Mouse (Mus musculus): ENCODE measurements around the gene Med27.

Med27 gene

DNA sequence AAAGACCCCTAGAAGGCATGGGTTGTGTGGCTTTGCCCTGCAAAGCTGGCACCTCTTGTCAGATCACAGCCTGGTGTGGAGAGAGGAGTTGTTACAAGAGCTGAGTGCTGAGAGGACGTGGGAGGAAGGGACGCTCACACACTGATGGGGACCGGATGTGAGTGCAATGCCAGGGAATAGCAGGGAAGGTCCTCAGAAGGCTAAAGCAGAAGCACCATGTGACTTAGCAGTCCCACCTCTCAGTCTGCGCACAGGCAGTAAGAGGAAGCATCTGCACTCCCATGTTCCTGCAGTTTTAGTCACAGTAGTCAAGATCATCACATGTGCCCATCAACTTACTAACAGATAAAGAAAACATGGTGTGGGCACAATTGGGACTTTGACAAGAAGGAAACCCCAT is 119.8 kb downstream of the Med27 start:
- no peak for DNase-seq (ENCODE audit: extremely low spot score, low spot score)

DNA sequence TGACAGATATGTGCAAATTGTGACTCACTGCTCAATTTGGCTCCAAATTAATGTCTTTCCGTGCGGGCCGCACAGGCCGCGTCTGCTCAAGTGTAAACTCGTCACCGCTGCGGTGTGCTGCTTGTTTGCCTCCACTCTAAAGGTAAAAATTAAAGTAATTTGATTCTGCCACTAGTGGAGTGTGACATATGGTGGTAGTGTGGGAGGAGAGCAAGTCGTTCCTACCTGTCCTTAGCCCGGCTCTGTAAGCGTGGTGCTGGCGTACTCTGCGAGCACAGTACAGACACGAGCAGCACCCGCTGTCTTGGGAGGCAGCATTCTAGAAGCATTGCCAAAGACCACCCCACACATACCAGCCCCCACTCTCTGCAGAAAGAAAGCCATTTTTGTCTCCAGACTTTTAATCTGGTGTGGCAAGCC is 121.9 kb downstream of the Med27 start:
- no peak for DNase-seq (ENCODE audit: extremely low spot score, low spot score)

DNA sequence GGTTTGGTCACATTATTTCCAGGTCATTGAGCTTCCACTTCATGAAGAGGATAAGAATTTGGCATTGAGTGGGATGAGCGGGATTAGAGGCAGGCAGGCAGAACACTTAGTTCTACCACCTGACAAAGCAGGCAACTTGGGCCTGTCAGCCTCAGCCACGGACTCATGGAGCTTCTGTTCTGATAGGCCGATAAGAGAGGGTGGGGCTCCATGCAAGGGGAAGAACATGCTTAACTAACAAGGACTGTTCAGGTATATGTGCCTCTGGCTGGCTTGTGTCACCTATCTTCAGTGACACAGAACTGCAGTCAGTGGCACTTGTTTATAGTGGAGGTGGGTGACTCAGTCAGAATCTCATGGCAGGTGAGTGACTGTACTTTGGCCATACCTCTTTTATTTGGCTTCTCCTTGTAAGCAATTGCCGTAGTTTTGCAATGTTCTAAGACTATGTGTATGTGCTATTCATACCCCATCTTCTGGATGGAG is 126.4 kb downstream of the Med27 start:
- no peak for DNase-seq (ENCODE audit: extremely low spot score, low spot score)

DNA sequence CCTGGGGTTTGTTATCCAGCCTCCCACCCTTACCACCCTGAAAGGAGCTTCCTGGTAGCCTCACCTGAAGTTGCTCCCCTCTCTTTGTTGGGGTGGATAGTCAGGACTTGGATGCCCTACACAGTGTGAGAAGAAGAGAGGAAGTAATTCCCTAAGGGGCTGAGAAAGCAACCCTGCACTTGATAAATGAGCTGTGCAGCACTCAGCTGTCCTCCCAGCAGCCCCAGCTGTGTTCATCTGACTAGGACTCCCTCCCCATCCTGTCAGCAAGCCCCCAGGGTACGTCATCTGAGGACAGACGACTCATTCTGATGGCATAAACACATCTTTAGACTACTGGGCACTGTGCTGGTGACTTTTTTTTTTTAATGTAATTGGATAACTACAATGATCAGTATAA is 127.3 kb downstream of the Med27 start:
- DNase-seq (ENCODE audit: extremely low spot score, low spot score) = no peak

DNA sequence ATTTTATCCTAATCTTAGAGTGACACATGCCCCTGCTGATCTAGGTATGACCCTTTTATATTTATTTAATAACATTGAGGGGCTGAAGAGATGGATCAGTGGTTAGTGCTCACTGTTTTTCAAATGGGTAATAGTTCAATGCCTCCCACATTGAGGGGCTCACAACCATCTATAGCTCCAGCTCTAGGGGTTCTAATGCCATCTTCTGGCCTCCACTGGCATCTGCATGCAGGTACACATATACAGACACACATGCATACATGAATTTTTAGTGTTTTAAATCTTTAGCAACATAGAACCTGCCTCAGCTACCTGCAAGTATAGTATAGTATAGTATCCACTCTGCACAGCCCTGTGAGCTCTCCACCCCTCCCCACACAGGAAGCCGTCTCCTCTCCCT is 130.1 kb downstream of the Med27 start:
- DNase-seq (ENCODE audit: extremely low spot score, low spot score) = no peak

DNA sequence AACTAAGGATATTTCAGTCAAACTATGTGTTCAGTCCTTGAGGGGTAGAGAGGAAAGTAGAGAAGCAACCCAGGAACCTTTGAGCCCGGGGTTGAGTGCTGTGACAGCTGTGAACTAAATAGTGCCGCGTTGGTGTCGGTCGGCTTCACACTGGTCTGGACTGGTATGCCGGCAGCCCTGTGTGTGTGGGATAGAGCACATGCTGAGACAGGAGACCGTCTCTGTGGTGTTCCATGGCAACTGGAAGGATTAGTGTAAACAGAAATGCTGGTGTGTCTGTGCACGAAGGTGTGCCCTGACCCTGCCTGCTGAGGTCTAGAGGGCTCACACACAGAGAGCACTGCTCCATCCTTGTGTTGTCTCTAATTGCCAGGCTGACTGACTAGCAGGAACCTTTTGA is 135.2 kb downstream of the Med27 start:
- DNase-seq (ENCODE audit: extremely low spot score, low spot score) = peak; percentile 40

DNA sequence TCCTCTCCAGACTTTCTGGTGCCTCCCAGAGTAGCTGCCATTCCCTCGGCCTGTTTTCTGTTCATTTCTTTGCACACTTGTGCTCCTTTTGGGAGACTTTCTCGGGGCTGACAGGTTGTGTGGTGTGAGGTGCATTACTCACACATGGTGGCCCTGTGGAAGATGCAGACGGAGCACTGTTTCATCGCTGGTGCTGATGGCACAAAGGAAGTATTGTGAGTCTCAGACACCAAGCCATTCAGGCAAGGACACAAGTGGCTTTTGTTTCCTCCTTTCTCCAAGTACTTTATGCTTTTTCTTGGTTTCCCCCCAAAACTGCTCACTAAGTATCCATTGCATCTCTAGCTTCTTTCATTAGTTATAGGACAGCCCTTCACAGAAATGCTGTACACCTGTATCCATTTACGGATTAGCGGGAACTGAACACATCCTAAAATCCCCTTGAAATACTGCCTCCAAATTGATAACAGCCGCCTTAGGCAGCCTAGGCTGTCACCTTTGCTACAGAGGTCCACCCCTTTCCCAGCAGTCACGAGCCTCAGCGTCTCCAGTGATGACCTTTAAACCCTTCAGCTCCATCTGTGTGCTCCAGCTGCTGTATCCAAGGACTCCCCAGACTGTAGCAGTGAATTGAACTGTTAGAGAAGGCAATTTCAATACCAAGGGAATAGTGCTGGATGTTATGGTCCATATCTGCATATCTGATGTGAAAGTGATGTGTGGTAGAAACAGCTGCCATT is 136.5 kb downstream of the Med27 start:
- DNase-seq (ENCODE audit: extremely low spot score, low spot score) = peak; percentile 33

DNA sequence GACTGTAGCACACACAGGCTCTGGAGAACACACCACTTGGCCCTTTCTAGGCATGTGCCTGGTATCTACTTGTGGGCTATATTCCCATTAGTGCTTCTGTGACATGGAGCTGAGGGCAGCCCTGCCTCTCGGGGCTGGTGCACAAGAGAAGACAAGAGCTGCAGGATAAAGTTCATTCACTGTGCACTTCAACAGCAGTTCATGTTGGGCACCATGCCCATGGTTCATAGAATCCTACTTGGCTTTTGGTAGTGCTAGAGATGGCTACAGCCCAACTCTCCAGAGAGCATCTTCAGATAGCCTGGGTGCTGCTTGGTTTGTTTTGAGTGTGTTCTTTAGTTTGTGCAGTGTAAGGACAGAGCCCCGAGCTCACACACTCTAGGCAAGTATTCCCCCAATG is 138.9 kb downstream of the Med27 start:
- DNase-seq (ENCODE audit: extremely low spot score, low spot score) = no peak

DNA sequence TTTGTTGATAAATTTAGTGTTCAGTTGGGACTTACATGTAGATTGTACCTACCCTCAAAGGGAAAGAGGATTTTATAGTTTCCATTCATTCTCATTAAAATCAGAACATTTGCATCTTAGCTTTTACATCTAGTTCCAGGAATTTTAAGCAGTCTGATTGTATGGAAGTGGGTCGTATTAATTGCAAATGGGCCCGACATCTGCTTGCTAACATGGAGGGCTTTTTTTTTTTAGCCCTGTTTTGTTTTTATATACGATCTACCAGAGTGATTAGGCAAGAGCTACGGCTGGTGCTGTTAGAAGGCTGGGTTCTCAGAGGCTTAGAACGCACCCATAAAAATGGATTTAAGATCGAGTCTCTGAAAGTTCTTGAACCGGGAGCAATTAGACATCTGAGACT is 139.9 kb downstream of the Med27 start:
- DNase-seq (ENCODE audit: extremely low spot score, low spot score) = no peak

DNA sequence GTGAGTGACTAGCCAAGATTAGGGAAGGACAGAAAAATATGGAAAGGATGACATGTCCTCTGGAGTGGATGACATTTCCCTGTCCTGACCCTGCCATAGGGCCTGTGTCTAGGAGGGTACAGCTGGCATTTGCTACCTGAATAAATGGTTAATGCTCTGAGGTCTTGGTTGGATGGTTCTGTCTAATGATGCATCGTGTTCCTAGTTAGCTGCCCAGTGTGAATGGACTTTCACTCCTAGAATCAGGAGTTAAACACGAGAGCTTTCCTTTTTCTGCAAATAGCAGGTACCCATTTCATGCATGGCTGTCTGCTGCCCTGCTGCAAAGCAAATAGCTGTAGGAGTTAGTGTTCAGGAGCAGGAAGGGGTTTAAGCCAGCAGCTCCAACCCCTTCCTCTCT is 141.0 kb downstream of the Med27 start:
- no peak for DNase-seq (ENCODE audit: extremely low spot score, low spot score)

DNA sequence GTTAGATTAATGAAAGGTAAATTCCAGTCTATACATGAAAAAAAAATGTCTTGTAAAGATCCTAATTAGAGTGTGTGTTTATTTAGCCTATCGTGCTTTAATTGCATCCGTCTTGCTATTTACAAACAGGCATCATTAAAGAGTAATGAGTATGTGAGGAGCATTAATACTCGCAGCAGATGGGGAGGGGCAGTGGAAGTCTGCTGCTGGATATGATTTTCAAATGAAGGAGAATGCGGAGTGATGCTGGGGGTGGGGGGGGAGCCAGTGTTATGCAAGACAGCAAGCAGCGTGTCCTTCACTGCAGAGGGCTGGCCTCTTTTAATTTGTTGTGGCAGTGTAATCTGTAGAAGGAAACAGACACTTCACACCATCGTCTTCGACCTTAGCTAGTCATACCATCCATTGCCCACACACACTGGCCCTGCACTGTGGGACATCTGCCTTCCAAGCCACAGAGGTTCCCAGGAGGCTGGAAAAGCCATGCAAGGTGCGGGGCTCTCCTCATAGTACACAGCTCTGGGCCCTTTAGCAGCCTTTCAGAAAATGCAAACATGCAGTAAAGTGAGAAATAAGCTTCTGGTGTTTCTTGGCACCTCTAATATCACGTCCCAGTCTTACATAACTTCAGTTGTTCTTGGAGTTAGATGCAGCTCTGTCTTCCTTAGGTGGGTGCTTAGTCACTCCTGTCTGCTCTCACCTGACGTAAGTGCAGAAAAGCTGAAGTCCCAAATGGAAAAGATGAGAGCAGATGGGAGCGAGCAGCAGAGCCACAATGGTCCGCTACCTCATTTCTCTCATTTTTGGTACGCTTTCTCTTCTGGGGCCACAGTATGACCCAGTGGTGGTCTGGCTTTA is 142.0 kb downstream of the Med27 start:
- DNase-seq (ENCODE audit: extremely low spot score, low spot score) = no peak

DNA sequence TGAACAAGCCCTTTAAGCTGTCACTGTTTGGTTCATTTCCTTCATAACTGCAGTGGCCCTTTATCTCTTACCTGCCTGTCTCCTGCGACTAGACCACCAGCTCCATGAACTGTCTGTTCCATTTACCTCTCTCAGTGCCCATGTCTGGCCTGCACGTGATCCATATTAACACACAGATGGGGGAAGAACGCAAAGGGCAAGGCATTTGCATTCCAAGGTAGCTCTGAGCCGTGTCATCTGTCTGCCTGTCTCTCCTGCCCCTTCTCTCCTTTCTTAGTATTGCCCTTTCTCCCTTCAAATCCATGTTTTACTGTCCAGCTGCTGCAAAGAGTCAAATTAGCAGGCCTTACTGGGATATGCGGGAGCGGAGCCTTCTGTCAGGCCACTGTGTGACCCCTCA is 145.0 kb downstream of the Med27 start:
- DNase-seq (ENCODE audit: extremely low spot score, low spot score) = no peak

DNA sequence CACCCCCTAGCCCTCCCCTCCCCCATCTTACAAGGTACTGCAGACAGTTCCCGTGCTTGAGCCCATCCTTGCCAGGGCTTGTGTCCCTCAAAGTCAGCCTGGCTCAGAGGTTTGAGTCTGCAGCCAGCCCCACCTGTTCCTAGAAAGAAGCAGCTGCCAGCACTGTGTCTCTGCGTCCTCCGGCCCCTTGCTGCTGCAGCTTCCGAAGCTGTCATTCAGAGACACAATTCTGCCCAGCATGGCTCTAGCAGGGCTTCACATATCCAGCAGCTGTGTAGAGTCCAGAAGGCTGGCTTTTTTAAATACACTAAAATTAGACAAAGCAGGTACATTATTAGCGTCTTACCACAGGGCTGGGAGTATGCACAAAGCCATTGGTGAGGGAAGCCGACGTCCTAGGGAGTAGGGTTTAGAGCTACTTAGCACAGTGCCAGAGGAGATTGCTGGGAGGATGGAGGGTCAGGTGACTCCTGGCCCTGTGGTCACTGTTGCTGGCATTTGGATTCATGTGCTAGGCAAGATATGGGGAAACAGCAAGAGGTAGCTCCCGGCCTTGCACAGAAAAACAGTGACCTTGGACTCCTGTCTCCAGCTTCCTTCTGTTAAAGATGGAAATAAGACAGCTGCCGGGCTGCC is 146.9 kb downstream of the Med27 start:
- no peak for DNase-seq (ENCODE audit: extremely low spot score, low spot score)

DNA sequence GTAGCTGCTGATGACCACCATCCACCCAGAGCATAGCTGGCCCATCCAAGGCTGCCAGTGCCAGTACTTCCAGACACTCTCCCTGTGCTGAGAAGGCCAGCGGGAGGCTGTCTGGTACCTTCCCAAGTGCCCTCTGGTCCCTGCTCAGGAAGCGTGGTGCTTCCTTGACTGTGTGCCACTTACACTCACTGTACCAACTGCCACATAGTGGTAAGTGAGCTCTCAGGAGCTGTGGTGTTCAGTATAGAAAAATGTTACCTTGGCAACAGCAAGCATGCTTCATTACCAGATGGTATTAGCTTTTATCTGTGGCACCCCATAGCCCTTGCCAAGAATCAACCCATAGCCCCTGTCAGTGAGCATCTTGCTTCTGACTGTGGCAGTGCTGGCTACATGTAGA is 148.7 kb downstream of the Med27 start:
- DNase-seq (ENCODE audit: extremely low spot score, low spot score) = no peak

DNA sequence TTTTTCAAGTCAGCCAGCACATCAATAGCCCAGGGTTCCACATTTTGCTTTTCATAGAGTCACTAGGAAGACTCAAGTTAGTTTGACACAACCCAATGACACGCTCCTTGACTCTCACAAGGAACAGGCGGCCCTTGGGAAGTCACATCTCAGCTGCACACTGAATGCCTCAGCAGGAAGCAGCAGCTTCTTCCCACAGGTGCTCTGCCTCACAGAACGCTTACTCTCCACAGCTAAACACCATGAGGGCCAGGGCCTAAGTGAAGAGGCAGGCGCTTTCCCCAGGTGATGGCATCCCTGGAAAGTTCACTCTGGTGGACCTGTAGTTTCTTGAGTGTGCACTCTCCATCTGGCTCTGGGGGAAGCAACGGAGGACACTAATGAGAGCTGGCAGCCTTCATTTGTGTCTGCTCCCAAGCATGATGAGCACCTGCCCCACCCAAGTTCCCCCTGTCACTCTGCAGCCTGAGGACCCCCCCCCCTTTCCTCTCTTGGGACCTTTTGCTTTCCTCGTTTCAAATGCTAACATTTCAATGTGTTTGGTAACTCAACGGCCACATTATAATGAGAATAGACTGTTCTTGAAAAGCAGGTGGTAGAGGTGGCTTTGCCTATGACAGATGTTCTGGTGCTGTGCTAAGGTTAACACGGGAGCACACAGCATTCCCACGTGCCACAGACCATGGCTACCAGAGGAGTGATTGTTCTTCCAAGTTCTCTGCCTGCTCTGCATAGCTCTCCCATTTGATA is 154.2 kb downstream of the Med27 start:
- DNase-seq (ENCODE audit: extremely low spot score, low spot score) = no peak

DNA sequence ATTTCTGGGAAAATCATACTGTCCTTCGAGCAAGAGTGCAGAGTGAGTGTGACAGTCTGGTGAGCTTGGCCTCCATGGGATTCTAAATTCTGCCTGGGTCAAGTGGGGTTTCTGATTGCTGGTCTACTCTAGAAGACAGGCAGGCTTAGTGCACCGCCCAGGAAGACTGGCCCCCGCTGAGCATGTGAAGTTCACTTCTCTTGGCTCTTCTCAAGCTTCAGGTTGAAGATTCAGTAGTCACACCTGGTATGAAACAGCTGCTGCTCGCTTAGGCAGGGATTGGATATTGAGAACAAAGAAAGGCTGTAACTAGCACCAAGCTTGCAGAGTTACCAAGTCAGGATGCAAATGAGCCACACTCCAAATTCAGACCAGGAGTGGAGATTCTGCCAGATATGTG is 154.8 kb downstream of the Med27 start:
- DNase-seq (ENCODE audit: extremely low spot score, low spot score) = no peak

DNA sequence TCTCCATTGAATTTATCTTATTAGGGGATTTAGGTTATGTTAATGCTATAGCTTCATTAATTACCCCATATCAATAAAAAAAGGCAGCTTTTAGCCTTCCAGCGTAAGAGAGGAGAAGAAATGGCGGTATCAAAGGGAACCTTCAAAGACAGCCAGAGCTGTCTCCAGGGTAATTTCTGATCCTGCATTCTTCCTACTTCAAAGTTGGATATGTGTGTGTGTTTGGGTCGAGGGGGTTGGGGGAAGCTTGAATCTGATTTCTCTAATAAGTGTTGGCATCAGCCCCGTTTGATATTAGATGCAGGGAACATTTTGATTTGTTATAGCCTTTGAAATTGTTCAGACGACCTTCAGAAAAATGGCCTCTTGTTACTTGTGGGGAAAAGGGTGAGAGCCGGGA is 158.2 kb downstream of the Med27 start:
- no peak for DNase-seq (ENCODE audit: extremely low spot score, low spot score)

DNA sequence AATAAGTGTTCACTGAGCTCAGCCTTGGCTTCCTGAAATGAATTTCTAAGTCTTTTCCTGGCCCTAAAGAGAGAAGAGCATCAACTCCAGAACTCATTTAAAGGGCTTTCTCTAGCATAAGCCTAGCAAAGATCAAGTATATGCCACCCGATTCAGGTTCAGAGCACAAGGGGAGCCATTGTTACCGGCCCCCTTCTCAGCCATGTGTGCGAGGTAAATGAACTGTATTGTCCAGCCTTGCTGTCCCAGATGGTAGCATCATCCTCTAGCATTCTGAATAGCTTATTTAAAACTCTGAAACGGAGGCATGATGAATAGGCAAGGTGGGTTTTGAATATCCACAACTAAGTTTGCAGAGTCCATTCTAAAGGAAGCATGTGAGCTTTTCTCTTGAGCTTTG is 159.8 kb downstream of the Med27 start:
- DNase-seq (ENCODE audit: extremely low spot score, low spot score) = no peak

DNA sequence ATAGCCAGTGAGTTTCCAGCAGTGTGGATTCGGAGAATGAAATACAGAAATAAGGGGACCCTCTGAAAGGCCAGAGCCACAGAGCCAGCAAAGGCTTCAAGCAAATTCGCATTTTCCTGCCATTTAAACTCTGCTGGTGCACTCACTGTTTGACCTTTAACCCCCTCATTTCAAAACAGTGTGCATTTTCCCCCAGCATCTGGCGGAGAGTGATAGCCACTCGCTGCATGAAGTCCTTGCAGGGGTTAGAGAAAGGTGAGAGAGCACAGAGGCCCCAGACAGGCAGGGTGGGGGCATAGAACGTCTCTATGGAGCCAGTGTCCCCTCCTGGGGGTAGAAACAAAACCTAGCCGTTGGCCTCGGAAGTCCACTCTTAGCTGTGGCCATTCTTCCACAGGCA is 166.5 kb downstream of the Med27 start:
- DNase-seq (ENCODE audit: extremely low spot score, low spot score) = no peak

DNA sequence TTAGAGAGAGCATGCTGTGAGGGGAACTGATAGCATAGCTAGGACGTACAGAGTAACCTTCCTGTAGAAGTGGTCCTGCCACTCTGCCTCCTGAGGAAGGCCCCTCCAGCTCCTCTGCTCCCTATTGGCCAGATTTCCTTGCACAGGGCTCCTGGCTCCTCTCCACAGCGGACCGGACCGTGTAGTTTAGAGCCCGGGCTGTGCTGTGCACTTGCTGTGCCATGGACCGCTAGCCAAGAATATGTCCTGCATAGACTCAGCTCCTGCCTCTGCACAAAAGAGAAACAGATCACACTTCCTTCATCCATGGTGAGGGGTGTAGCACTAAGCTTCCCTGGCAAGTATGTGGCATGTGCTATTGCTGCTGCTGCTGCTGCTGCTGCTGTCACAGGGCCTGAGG is 168.2 kb downstream of the Med27 start:
- DNase-seq (ENCODE audit: extremely low spot score, low spot score) = no peak

DNA sequence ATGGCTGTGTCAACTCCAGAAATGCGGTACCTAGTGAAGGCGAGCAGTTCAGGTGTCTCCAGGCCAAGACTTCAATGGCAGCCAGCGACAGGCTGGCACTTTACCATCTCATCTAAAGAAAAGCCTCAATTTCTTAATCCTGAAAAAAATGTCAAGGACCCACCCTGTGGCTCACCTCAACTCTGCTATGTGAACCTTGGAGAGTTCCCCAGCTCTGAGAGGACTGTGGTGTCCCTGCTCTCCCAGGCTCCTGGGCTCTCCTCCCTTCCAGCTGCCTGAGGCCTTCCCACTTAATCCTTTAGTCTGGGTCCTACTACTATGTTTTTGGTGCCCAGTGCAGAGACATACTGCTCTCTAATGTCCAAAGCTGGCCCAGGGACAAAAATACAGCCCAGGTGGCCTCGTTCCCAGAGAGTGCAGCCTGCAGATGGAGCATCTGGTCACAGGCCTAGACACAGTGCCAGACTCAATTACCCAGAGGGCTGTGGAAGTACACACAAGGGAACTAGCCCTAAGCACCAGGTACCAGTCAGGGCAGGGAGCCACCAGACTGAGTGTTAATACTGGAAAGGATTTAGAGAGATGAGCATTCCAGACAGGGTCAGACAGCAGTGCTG is 169.3 kb downstream of the Med27 start:
- DNase-seq (ENCODE audit: extremely low spot score, low spot score) = no peak

Data from neural tube, embryonic 10.5 days (tissue).